Comparison of ENCODE assay signal across 9 mouse cellular contexts in the genomic region with DNA sequence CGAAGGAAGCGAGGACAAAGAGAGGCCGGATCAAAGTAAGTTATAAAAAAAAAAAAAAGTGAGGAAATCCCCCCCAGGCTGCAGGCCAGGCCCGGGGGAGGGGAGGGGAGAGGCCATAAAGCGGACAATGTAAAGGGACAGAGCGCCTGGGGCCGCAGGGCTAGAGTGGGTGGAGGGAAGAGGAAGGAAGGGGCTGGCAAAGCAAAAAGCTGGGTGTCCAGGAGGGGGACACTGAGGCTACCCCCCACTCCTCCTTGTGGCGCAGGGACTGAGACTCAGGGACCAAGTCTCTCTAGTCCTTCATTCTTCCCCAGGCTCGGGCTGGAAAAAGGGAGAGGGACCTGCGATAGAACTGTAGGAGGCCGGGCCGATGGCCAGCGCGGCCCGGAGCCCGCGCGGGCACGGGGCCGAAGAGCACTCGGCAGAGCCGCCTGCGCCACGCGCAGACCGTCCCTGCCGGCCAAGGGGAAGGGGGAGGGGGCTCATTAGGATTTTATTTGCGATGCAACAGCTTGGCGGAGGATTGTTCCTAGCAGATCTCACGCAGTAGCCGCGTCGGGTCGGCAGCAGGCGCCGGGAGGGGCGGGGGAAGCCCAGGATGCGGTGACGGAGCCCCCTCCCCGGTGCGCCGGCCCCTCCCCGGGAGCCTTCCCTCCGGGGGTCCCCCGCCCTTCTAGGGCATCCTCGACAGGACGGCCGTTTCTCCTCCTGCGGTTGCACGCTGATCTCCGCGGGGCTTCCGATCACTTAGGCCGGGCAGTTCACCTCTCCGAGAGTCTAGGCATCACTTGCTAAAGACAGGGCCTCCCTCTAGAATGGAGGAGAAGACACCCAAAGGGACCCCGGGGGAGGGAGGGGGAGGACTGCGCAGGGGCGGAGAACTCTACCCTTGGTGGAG. TPM values are rescaled to one million over a fixed set of nuclear protein-coding genes. Genes with fewer than 3 reads are reported as not detected.
DNase-seq lines count a peak whose midpoint lies in the region; ATAC-seq and TF ChIP-seq lines count a peak whose summit lies in the region.
"Had no signal": no experiment of that assay in that cellular context is flagged by ENCODE, and none has a peak within 500 bp of the region (broad histone marks: within the 10 kb centered on the region; RNA-seq: fewer than 3 reads in every experiment).

No protein-coding gene starts in this region.

- TF ChIP-seq CTCF in E14TG2a.4 (conservative IDR thresholded peaks at IDR 0.05; ENCODE audit: low read length) = no peak

- H3K4me3 ChIP-seq in heart, embryonic 11.5 days (ENCODE audit: low read depth, low read length) = peak overlapping the region; percentile 30
- peak overlapping the region; percentile 71 for H3K4me3 ChIP-seq in E14TG2a.4 (replicated peaks; ENCODE audit: low read length)
- H3K4me3 ChIP-seq in embryonic facial prominence, embryonic 14.5 days (ENCODE audit: low read depth, low read length) = peak overlapping the region; percentile 21
- H3K4me3 ChIP-seq in limb, embryonic 11.5 days (ENCODE audit: low read depth, low read length) = peak overlapping the region; percentile 22

- H3K27me3 ChIP-seq in heart, embryonic 11.5 days (ENCODE audit: control insufficient read depth, insufficient read depth, low read length) = peaks cover 97% of the 10 kb centered on the region
- peaks cover 97% of the 10 kb centered on the region for H3K27me3 ChIP-seq in E14TG2a.4 (ENCODE audit: insufficient read depth, low read length)
- H3K27me3 ChIP-seq in embryonic facial prominence, embryonic 14.5 days (replicated peaks; ENCODE audit: control insufficient read depth, insufficient read depth, low read length) = peaks cover 99% of the 10 kb centered on the region
- H3K27me3 ChIP-seq in limb, embryonic 11.5 days (ENCODE audit: control insufficient read depth, insufficient read depth, low read length) = peaks cover 93% of the 10 kb centered on the region

- peaks cover 5% of the 10 kb centered on the region for H3K4me1 ChIP-seq in heart, embryonic 11.5 days (ENCODE audit: control insufficient read depth, insufficient read depth, low read length)
- peaks cover 32% of the 10 kb centered on the region for H3K4me1 ChIP-seq in E14TG2a.4 (replicated peaks; ENCODE audit: low read depth, low read length)
- no peaks in the 10 kb centered on the region for H3K4me1 ChIP-seq in embryonic facial prominence, embryonic 14.5 days (ENCODE audit: control insufficient read depth, insufficient read depth, low read length)
- H3K4me1 ChIP-seq in limb, embryonic 11.5 days (ENCODE audit: control insufficient read depth, insufficient read depth, low read length) = peaks cover 21% of the 10 kb centered on the region

- no peaks in the 10 kb centered on the region for H3K36me3 ChIP-seq in heart, embryonic 11.5 days (ENCODE audit: control insufficient read depth, insufficient read depth, low read length)
- no peaks in the 10 kb centered on the region for H3K36me3 ChIP-seq in E14TG2a.4 (ENCODE audit: insufficient read depth, low read length)
- H3K36me3 ChIP-seq in embryonic facial prominence, embryonic 14.5 days (ENCODE audit: control insufficient read depth, insufficient read depth, low read length) = no peaks in the 10 kb centered on the region
- no peaks in the 10 kb centered on the region for H3K36me3 ChIP-seq in limb, embryonic 11.5 days (ENCODE audit: control insufficient read depth, insufficient read depth, low read length)

- no peak overlapping the region for H3K27ac ChIP-seq in heart, embryonic 11.5 days (ENCODE audit: low read depth, low read length)
- no peak overlapping the region for H3K27ac ChIP-seq in embryonic facial prominence, embryonic 14.5 days (replicated peaks; ENCODE audit: low read depth, low read length)
- no peak overlapping the region; the same call in 1 of the 2 replicates for H3K27ac ChIP-seq in limb, embryonic 11.5 days (replicated peaks; ENCODE audit: low read depth, low read length)

- H3K9ac ChIP-seq in heart, embryonic 11.5 days (ENCODE audit: low read depth, low read length) = no peak overlapping the region
- no peak overlapping the region for H3K9ac ChIP-seq in embryonic facial prominence, embryonic 14.5 days (ENCODE audit: low read depth, low read length)
- H3K9ac ChIP-seq in limb, embryonic 11.5 days (ENCODE audit: low read length) = no peak overlapping the region

- no peak for DNase-seq in heart, postnatal 4 days
- no peak for DNase-seq in embryonic facial prominence, embryonic 14.5 days (ENCODE audit: low spot score)
- DNase-seq in limb, embryonic 11.5 days (ENCODE audit: low spot score) = peak; percentile 70
- no peak for DNase-seq in T-cell, adult 2 months (ENCODE audit: low spot score)
- DNase-seq in thymus, adult 18-20 months = no peak
- no peak for DNase-seq in urinary bladder, postnatal 36 days (ENCODE audit: low spot score in 2 of 2)

- no peak for ATAC-seq in heart, embryonic 11.5 days (replicated peaks; ENCODE audit: insufficient number of reproducible peaks, low FRiP score, low TSS enrichment)
- ATAC-seq in embryonic facial prominence, embryonic 14.5 days (ENCODE audit: low read depth) = no peak
- ATAC-seq in limb, embryonic 11.5 days (ENCODE audit: insufficient number of reproducible peaks, low FRiP score, low TSS enrichment, low read depth) = no peak

- WGBS in heart, embryonic 11.5 days (ENCODE audit: insufficient replicate concordance) = under 1% methylated on average over 57 of the region's 58 CpGs
- 1% methylated on average over 18 of the region's 58 CpGs for whole genome bisulfite sequencing in embryonic facial prominence, embryonic 14.5 days
- under 1% methylated on average over 58 of the region's 58 CpGs for WGBS in limb, embryonic 11.5 days

- H3K4me2 ChIP-seq in heart, embryonic 11.5 days = peak overlapping the region; percentile 40
- 0 out of 2 replicates have a peak overlapping the region, but pooled peaks have one; percentile 4 for H3K4me2 ChIP-seq in embryonic facial prominence, embryonic 14.5 days (ENCODE audit: low read depth, low read length)
- peak overlapping the region; percentile 41 for H3K4me2 ChIP-seq in limb, embryonic 11.5 days (ENCODE audit: low read depth, severe bottlenecking)

- no peaks in the 10 kb centered on the region for H3K9me3 ChIP-seq in heart, embryonic 11.5 days (replicated peaks; ENCODE audit: control insufficient read depth, low read length)
- no peaks in the 10 kb centered on the region for H3K9me3 ChIP-seq in E14TG2a.4 (ENCODE audit: low read length)
- no peaks in the 10 kb centered on the region for H3K9me3 ChIP-seq in embryonic facial prominence, embryonic 14.5 days (ENCODE audit: control insufficient read depth, low read length)
- no peaks in the 10 kb centered on the region for H3K9me3 ChIP-seq in limb, embryonic 11.5 days (ENCODE audit: control insufficient read depth, low read length)

RNA-seq across cellular contexts. Expression of gene Hoxb9, which starts 1.0 kb away (rescaled TPM):
- polyA plus RNA-seq in heart, embryonic 11.5 days (2014; fragmentation: Nextera tagmentation; extraction: Ambion mirVana) = 0.09 TPM in 1 of 2 replicates, not detected in the other
- not detected for total RNA-seq in heart, postnatal 4 days (2021)
- polyA plus RNA-seq in embryonic facial prominence, embryonic 14.5 days (2014; fragmentation: Nextera tagmentation; extraction: Ambion mirVana) = 0.10 TPM in 1 of 2 replicates, not detected in the other
- polyA plus RNA-seq in limb, embryonic 11.5 days (2014; fragmentation: Nextera tagmentation; extraction: Ambion mirVana) = 1.7 and 1.8 TPM in 2 replicates
- polyA plus RNA-seq: cortical plate, adult 2 months had no signal

RNA-seq across cellular contexts. Expression of gene Hoxb8, which starts 9.4 kb away (rescaled TPM):
- polyA plus RNA-seq in heart, embryonic 11.5 days (2014; fragmentation: Nextera tagmentation; extraction: Ambion mirVana) = 0.06 TPM in 1 of 2 replicates, not detected in the other
- total RNA-seq in heart, postnatal 4 days (2021) = not detected
- not detected in 2 replicates for polyA plus RNA-seq in embryonic facial prominence, embryonic 14.5 days (2014; fragmentation: Nextera tagmentation; extraction: Ambion mirVana)
- 0.38 and 0.89 TPM in 2 replicates for polyA plus RNA-seq in limb, embryonic 11.5 days (2014; fragmentation: Nextera tagmentation; extraction: Ambion mirVana)
- polyA plus RNA-seq: cortical plate, adult 2 months had no signal

RNA-seq across cellular contexts. Expression of gene Hoxb7, which starts 14.2 kb away (rescaled TPM):
- 0.28 and 0.31 TPM in 2 replicates for polyA plus RNA-seq in heart, embryonic 11.5 days (2014; fragmentation: Nextera tagmentation; extraction: Ambion mirVana)
- under 1 TPM in 1 of 2 experiments, not detected in 1; 0.24 TPM for total RNA-seq in heart, postnatal 4 days (2021)
- polyA plus RNA-seq in embryonic facial prominence, embryonic 14.5 days (2014; fragmentation: Nextera tagmentation; extraction: Ambion mirVana) = 0.39 and 0.42 TPM in 2 replicates
- 3.7 and 4.3 TPM in 2 replicates for polyA plus RNA-seq in limb, embryonic 11.5 days (2014; fragmentation: Nextera tagmentation; extraction: Ambion mirVana)
- polyA plus RNA-seq: cortical plate, adult 2 months had no signal

RNA-seq across cellular contexts. Expression of gene Hoxb6, which starts 20.0 kb away (rescaled TPM):
- 0.32 and 0.90 TPM in 2 replicates for polyA plus RNA-seq in heart, embryonic 11.5 days (2014; fragmentation: Nextera tagmentation; extraction: Ambion mirVana)
- total RNA-seq in heart, postnatal 4 days (2021) = not detected
- polyA plus RNA-seq in embryonic facial prominence, embryonic 14.5 days (2014; fragmentation: Nextera tagmentation; extraction: Ambion mirVana) = 0.22 and 0.97 TPM in 2 replicates
- polyA plus RNA-seq in limb, embryonic 11.5 days (2014; fragmentation: Nextera tagmentation; extraction: Ambion mirVana) = 1.9 and 2.8 TPM in 2 replicates
- polyA plus RNA-seq: cortical plate, adult 2 months had no signal

RNA-seq across cellular contexts. Expression of gene Hoxb5, which starts 30.9 kb away (rescaled TPM):
- polyA plus RNA-seq in heart, embryonic 11.5 days (2014; fragmentation: Nextera tagmentation; extraction: Ambion mirVana) = 0.65 and 2.4 TPM in 2 replicates
- under 1 TPM in 1 of 2 experiments, not detected in 1; 0.32 TPM for total RNA-seq in heart, postnatal 4 days (2021)
- polyA plus RNA-seq in embryonic facial prominence, embryonic 14.5 days (2014; fragmentation: Nextera tagmentation; extraction: Ambion mirVana) = 1.8 and 2.4 TPM in 2 replicates
- 2.1 and 2.6 TPM in 2 replicates for polyA plus RNA-seq in limb, embryonic 11.5 days (2014; fragmentation: Nextera tagmentation; extraction: Ambion mirVana)
- polyA plus RNA-seq: cortical plate, adult 2 months had no signal

Comparison
In these comparisons a context has a peak if more than half of its experiments do, and no peak if none do; other contexts are left out.
1. H3K4me3 ChIP-seq: peak in every context shown above with its lines; median percentile 71 in E14TG2a.4; 30 in heart, embryonic 11.5 days; 22 in limb, embryonic 11.5 days; 21 in embryonic facial prominence, embryonic 14.5 days.